Mouse (Mus musculus): ENCODE data around the gene Krtap16-1. TPM values are rescaled to one million over a fixed set of nuclear protein-coding genes. Genes with fewer than 3 reads are reported as not detected.

The Krtap16-1 gene
- polyA plus RNA-seq (2015; fragmentation: Nextera tagmentation; extraction: Ambion mirVana): not detected in 2 replicates

DNA sequence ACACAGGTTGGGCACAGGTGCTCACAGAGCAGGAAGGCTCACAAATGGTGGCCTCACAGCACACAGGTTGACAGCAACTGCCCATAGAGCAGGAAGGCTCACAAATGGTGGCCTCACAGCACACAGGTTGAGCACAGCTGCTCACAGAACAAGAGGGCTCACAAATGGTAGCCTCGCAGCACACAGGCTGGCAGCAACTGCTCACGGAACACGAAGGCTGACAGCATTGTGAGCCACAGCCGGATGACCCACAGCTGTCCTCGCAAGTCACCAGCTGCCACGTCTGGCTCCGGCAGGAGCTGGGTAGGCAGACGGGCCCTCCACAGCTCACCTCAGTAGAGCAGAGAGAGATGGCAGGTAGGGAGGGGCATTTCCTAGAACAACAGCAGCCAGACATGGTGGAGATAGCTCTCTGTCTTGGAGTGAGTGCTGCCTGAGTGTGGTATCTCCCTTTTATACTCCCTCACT, at the start of gene Krtap16-1:
Gene Krtap16-1 (minus strand): TSS at position 418 of the 468 bp plus-strand sequence.
- H3K27ac ChIP-seq (ENCODE audit: low read length): no peak within 1 kb of the TSS
- no peak for ATAC-seq (ENCODE audit: low FRiP score, low TSS enrichment)
- H3K27me3 ChIP-seq (ENCODE audit: insufficient read depth, low read length): no peaks in the 10 kb centered on the region
- no peaks in the 10 kb centered on the region for H3K36me3 ChIP-seq (ENCODE audit: insufficient read depth, low read length)
- no peak within 1 kb of the TSS for H3K4me3 ChIP-seq (ENCODE audit: low read length)
- WGBS: 66% methylated on average over 8 of the region's 8 CpGs
- no peak within 1 kb of the TSS for H3K9ac ChIP-seq (replicated peaks; ENCODE audit: low read length)
- no peaks in the 10 kb centered on the region for H3K9me3 ChIP-seq (ENCODE audit: low read length)
- H3K4me2 ChIP-seq (replicated peaks; ENCODE audit: low read depth, low read length): no peak within 1 kb of the TSS
- H3K4me1 ChIP-seq (ENCODE audit: insufficient read depth, low read length): no peaks in the 10 kb centered on the region

GRCm38 (mm10) chr11:100029768-100030167, 43.4 kb upstream of the Krtap16-1 start, which contains the start of gene Krt33b:
TSS of gene Krt33b (minus strand) at chr11:100029868.
- ATAC-seq (ENCODE audit: low FRiP score, low TSS enrichment): no peak
- Histone ChIP-seq H3K27ac (ENCODE audit: low read length) (no peak within 1 kb of the TSS), H3K27me3 (ENCODE audit: insufficient read depth, low read length) (no peaks in the 10 kb centered on the region)

GRCm38 (mm10) chr11:100021438-100021837, 35.0 kb upstream of the Krtap16-1 start:
- Histone ChIP-seq H3K9ac (replicated peaks; ENCODE audit: low read length) (no peak overlapping the region), H3K9me3 (ENCODE audit: low read length) (no peaks in the 10 kb centered on the region), H3K4me3 (ENCODE audit: low read length) (no peak overlapping the region), H3K4me1 (ENCODE audit: insufficient read depth, low read length) (no peaks in the 10 kb centered on the region), H3K36me3 (ENCODE audit: insufficient read depth, low read length) (no peaks in the 10 kb centered on the region), H3K4me2 (replicated peaks; ENCODE audit: low read depth, low read length) (no peak overlapping the region), H3K27me3 (ENCODE audit: insufficient read depth, low read length) (no peaks in the 10 kb centered on the region), H3K27ac (ENCODE audit: low read length) (no peak overlapping the region)
- 73% methylated on average over 5 of the region's 5 CpGs for WGBS
- no peak for ATAC-seq (ENCODE audit: low FRiP score, low TSS enrichment)

More at GRCm38 (mm10) chr11:100029768-100030167, 43.4 kb upstream of the Krtap16-1 start, which contains the start of gene Krt33b:
- Histone ChIP-seq H3K4me2 (replicated peaks; ENCODE audit: low read depth, low read length) (no peak within 1 kb of the TSS), H3K9me3 (ENCODE audit: low read length) (no peaks in the 10 kb centered on the region), H3K36me3 (ENCODE audit: insufficient read depth, low read length) (no peaks in the 10 kb centered on the region), H3K4me1 (ENCODE audit: insufficient read depth, low read length) (no peaks in the 10 kb centered on the region), H3K9ac (replicated peaks; ENCODE audit: low read length) (no peak within 1 kb of the TSS), H3K4me3 (ENCODE audit: low read length) (no peak within 1 kb of the TSS)
- 84% methylated on average over 6 of the region's 6 CpGs for WGBS

GRCm38 (mm10) chr11:100019466-100019865, 33.1 kb upstream of the Krtap16-1 start:
- H3K27me3 ChIP-seq (ENCODE audit: insufficient read depth, low read length): no peaks in the 10 kb centered on the region
- H3K4me3 ChIP-seq (ENCODE audit: low read length): no peak overlapping the region
- ATAC-seq (ENCODE audit: low FRiP score, low TSS enrichment): no peak
- H3K9me3 ChIP-seq (ENCODE audit: low read length): no peaks in the 10 kb centered on the region
- no peaks in the 10 kb centered on the region for H3K36me3 ChIP-seq (ENCODE audit: insufficient read depth, low read length)
- no peaks in the 10 kb centered on the region for H3K4me1 ChIP-seq (ENCODE audit: insufficient read depth, low read length)
- H3K27ac ChIP-seq (ENCODE audit: low read length): no peak overlapping the region
- 63% methylated on average over 1 of the region's 1 CpGs for WGBS
- H3K4me2 ChIP-seq (replicated peaks; ENCODE audit: low read depth, low read length): no peak overlapping the region
- H3K9ac ChIP-seq (replicated peaks; ENCODE audit: low read length): no peak overlapping the region

- Histone ChIP-seq H3K27ac (ENCODE audit: low read length) (no peak within 1 kb of the TSS), H3K4me3 (ENCODE audit: low read length) (no peak within 1 kb of the TSS), H3K27me3 (ENCODE audit: insufficient read depth, low read length) (no peaks in the 10 kb centered on the region), H3K9ac (replicated peaks; ENCODE audit: low read length) (no peak within 1 kb of the TSS), H3K4me2 (replicated peaks; ENCODE audit: low read depth, low read length) (no peak within 1 kb of the TSS), H3K36me3 (ENCODE audit: insufficient read depth, low read length) (no peaks in the 10 kb centered on the region), H3K4me1 (ENCODE audit: insufficient read depth, low read length) (no peaks in the 10 kb centered on the region), H3K9me3 (ENCODE audit: low read length) (no peaks in the 10 kb centered on the region)
- WGBS: 74% methylated on average over 4 of the region's 4 CpGs
- ATAC-seq (ENCODE audit: low FRiP score, low TSS enrichment): no peak
Measured at GRCm38 (mm10) chr11:100016112-100016511, 29.7 kb upstream of the Krtap16-1 start, which contains the start of gene Krt33a. TSS of gene Krt33a (minus strand) at chr11:100016212.

GRCm38 (mm10) chr11:100013691-100014171, 27.3 kb upstream of the Krtap16-1 start:
- no peak for ATAC-seq (ENCODE audit: low FRiP score, low TSS enrichment)
- H3K9me3 ChIP-seq (ENCODE audit: low read length): no peaks in the 10 kb centered on the region
- H3K4me1 ChIP-seq (ENCODE audit: insufficient read depth, low read length): no peaks in the 10 kb centered on the region
- 56% methylated on average over 4 of the region's 4 CpGs for WGBS
- H3K4me2 ChIP-seq (replicated peaks; ENCODE audit: low read depth, low read length): no peak overlapping the region
- H3K4me3 ChIP-seq (ENCODE audit: low read length): no peak overlapping the region
- H3K9ac ChIP-seq (replicated peaks; ENCODE audit: low read length): no peak overlapping the region
- no peaks in the 10 kb centered on the region for H3K36me3 ChIP-seq (ENCODE audit: insufficient read depth, low read length)
- no peak overlapping the region for H3K27ac ChIP-seq (ENCODE audit: low read length)
- H3K27me3 ChIP-seq (ENCODE audit: insufficient read depth, low read length): no peaks in the 10 kb centered on the region

DNA sequence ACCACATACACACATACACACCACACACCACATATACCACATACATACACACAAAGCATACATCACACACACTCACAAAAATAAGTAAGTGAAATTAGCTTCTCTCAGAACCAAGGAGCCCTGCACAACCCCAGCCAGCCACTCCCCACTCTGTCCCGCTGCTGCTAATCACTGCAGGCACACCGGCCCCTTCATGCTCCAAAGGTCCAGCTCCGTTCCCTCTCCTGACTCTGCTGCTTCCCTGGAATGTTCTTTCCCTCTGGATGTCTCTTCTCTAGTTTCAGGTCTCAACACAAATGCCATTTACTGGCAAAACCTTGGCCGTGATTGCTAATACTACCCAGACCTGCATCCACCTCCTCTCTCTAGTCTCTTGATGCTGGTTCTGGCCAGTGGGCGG, 24.3 kb upstream of the Krtap16-1 start:
- Histone ChIP-seq H3K27ac (ENCODE audit: low read length) (no peak overlapping the region), H3K4me2 (replicated peaks; ENCODE audit: low read depth, low read length) (no peak overlapping the region), H3K36me3 (ENCODE audit: insufficient read depth, low read length) (no peaks in the 10 kb centered on the region), H3K9me3 (ENCODE audit: low read length) (no peaks in the 10 kb centered on the region), H3K27me3 (ENCODE audit: insufficient read depth, low read length) (no peaks in the 10 kb centered on the region), H3K4me1 (ENCODE audit: insufficient read depth, low read length) (no peaks in the 10 kb centered on the region), H3K9ac (replicated peaks; ENCODE audit: low read length) (no peak overlapping the region), H3K4me3 (ENCODE audit: low read length) (no peak overlapping the region)
- ATAC-seq (ENCODE audit: low FRiP score, low TSS enrichment): peak; percentile 57; the same call in 1 of the 2 replicates
- 45% methylated on average over 5 of the region's 5 CpGs for WGBS

- no peak overlapping the region for H3K4me3 ChIP-seq (ENCODE audit: low read length)
- 92% methylated on average over 5 of the region's 5 CpGs for WGBS
- H3K27me3 ChIP-seq (ENCODE audit: insufficient read depth, low read length): no peaks in the 10 kb centered on the region
- H3K9me3 ChIP-seq (ENCODE audit: low read length): no peaks in the 10 kb centered on the region
- no peaks in the 10 kb centered on the region for H3K36me3 ChIP-seq (ENCODE audit: insufficient read depth, low read length)
- H3K4me2 ChIP-seq (replicated peaks; ENCODE audit: low read depth, low read length): no peak overlapping the region
- no peak for ATAC-seq (ENCODE audit: low FRiP score, low TSS enrichment)
- H3K27ac ChIP-seq (ENCODE audit: low read length): no peak overlapping the region
- H3K9ac ChIP-seq (replicated peaks; ENCODE audit: low read length): no peak overlapping the region
- H3K4me1 ChIP-seq (ENCODE audit: insufficient read depth, low read length): no peaks in the 10 kb centered on the region
Measured at GRCm38 (mm10) chr11:100008336-100008735, 21.9 kb upstream of the Krtap16-1 start.

DNA sequence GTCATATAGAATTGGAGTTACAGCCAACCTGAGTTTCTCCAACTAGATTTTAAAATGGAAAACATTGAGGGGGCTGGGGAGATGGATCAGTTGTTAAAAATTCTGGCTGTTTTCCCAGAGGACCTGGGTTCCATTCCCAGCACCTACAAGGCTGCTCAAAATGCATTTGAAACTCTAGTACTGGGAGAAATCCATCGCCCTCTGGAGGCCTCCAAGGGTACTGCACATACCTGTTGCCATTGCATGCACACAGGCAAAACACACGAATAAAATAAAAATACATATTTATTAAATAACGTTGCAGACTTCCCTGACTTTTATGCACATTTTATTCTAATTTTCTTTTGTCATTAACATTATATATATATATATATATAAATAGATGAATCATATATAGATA, 20.2 kb upstream of the Krtap16-1 start:
- ATAC-seq (ENCODE audit: low FRiP score, low TSS enrichment): no peak
- Histone ChIP-seq H3K36me3 (ENCODE audit: insufficient read depth, low read length) (no peaks in the 10 kb centered on the region), H3K4me2 (replicated peaks; ENCODE audit: low read depth, low read length) (no peak overlapping the region), H3K27me3 (ENCODE audit: insufficient read depth, low read length) (no peaks in the 10 kb centered on the region), H3K27ac (ENCODE audit: low read length) (no peak overlapping the region), H3K4me1 (ENCODE audit: insufficient read depth, low read length) (no peaks in the 10 kb centered on the region), H3K9ac (replicated peaks; ENCODE audit: low read length) (no peak overlapping the region), H3K9me3 (ENCODE audit: low read length) (no peaks in the 10 kb centered on the region), H3K4me3 (ENCODE audit: low read length) (no peak overlapping the region)
- 60% methylated on average over 3 of the region's 3 CpGs for WGBS

DNA sequence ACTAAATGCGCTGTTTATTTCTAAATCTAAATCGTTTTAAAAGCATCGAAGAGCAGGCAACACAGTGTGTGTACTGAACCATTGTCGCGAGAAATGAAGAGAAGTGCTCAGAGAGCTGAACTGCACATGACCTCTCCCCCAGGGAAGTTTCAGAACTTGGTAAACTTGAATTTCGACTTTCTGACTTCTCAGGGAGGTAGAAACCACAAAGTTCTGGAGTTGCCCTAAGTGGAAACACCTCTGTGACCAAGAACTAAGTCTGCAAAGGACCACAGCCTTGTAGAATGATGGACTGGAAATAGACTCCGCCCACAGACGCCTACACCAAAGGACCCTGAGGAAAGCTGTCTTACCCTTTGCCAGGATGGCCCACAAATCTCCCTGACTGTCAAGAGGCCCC, 19.5 kb upstream of the Krtap16-1 start:
- H3K4me1 ChIP-seq (ENCODE audit: insufficient read depth, low read length): no peaks in the 10 kb centered on the region
- no peaks in the 10 kb centered on the region for H3K9me3 ChIP-seq (ENCODE audit: low read length)
- no peaks in the 10 kb centered on the region for H3K36me3 ChIP-seq (ENCODE audit: insufficient read depth, low read length)
- H3K27me3 ChIP-seq (ENCODE audit: insufficient read depth, low read length): no peaks in the 10 kb centered on the region
- WGBS: 68% methylated on average over 8 of the region's 8 CpGs
- no peak overlapping the region for H3K9ac ChIP-seq (replicated peaks; ENCODE audit: low read length)
- no peak overlapping the region for H3K4me3 ChIP-seq (ENCODE audit: low read length)
- H3K4me2 ChIP-seq (replicated peaks; ENCODE audit: low read depth, low read length): no peak overlapping the region
- ATAC-seq (ENCODE audit: low FRiP score, low TSS enrichment): no peak
- peak overlapping the region; percentile 52 for H3K27ac ChIP-seq (ENCODE audit: low read length)

All from kidney, embryonic 16.5 days (tissue).